Mouse (Mus musculus): ENCODE measurements around the gene Ddo. TPM values are rescaled to one million over a fixed set of nuclear protein-coding genes. Genes with fewer than 3 reads are reported as not detected.
A peak's percentile ranks its signal among the peaks of the same experiment; 100 is the strongest.

Ddo gene
- polyA plus RNA-seq, 1 experiment from 2014 or later, result 0.90 TPM

- H3K4me3 ChIP-seq (ENCODE audit: low read depth, low read length), result no peak overlapping the region
- no peak overlapping the region for H3K27ac ChIP-seq (replicated peaks; ENCODE audit: low read depth, low read length)
- no peak overlapping the region for H3K9ac ChIP-seq (ENCODE audit: low read depth, low read length)
- H3K4me2 ChIP-seq (ENCODE audit: low read depth, low read length), result no peak overlapping the region
- no peaks in the 10 kb centered on the region for H3K36me3 ChIP-seq (ENCODE audit: control insufficient read depth, insufficient read depth, low read length)
- 76% methylated on average over 4 of the region's 4 CpGs for WGBS
- H3K9me3 ChIP-seq (ENCODE audit: control insufficient read depth, low read length), result no peaks in the 10 kb centered on the region
- no peaks in the 10 kb centered on the region for H3K27me3 ChIP-seq (replicated peaks; ENCODE audit: control insufficient read depth, insufficient read depth, low read length)
- no peak for DNase-seq (ENCODE audit: low spot score)
- H3K4me1 ChIP-seq (ENCODE audit: control insufficient read depth, insufficient read depth, low read length), result peaks cover 24% of the 10 kb centered on the region
- ATAC-seq (ENCODE audit: low read depth), result no peak
Observed at GRCm38 (mm10) chr10:40725471-40725870, 95.7 kb downstream of the Ddo start.

DNA sequence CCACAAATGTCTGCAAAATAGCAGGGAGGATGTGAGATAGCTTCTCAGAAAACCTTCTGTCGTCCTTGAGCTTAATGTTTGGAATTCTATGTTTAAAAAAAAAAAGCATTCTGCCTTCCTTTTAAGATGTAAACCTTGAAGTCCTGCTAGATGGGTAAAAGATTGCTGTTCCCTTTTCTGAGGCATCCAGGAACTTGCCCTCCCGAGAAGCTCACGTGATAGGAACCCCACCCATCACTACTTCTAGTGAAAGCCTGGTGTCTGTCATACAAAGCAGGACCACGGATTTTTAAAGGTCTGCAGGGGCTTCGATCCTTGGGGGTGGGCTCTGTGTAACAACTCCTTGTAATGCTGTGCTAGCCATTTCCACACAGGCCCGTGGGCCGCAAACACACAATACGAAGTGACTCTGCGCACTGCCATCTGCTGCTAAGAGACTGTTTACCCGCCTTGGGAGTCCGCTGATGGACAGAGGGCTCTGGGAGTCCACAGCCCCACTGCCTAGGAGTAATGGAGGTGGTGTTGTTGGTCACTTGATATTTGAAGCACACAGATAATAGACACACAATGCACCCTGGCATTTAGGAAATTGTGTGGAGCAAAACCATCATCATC lies 96.6 kb downstream of the Ddo start:
- H3K36me3 ChIP-seq (ENCODE audit: control insufficient read depth, insufficient read depth, low read length), result no peaks in the 10 kb centered on the region
- H3K4me3 ChIP-seq (ENCODE audit: low read depth, low read length), result no peak overlapping the region
- WGBS, result 55% methylated on average over 11 of the region's 11 CpGs
- no peak overlapping the region for H3K27ac ChIP-seq (replicated peaks; ENCODE audit: low read depth, low read length)
- DNase-seq (ENCODE audit: low spot score), result no peak
- no peak for ATAC-seq (ENCODE audit: low read depth)
- peaks cover 24% of the 10 kb centered on the region for H3K4me1 ChIP-seq (ENCODE audit: control insufficient read depth, insufficient read depth, low read length)
- no peaks in the 10 kb centered on the region for H3K27me3 ChIP-seq (replicated peaks; ENCODE audit: control insufficient read depth, insufficient read depth, low read length)
- no peak overlapping the region for H3K4me2 ChIP-seq (ENCODE audit: low read depth, low read length)
- no peak overlapping the region for H3K9ac ChIP-seq (ENCODE audit: low read depth, low read length)
- H3K9me3 ChIP-seq (ENCODE audit: control insufficient read depth, low read length), result no peaks in the 10 kb centered on the region

- Histone ChIP-seq H3K36me3 (ENCODE audit: control insufficient read depth, insufficient read depth, low read length) (no peaks in the 10 kb centered on the region), H3K4me2 (ENCODE audit: low read depth, low read length) (no peak overlapping the region), H3K9me3 (ENCODE audit: control insufficient read depth, low read length) (no peaks in the 10 kb centered on the region), H3K27ac (replicated peaks; ENCODE audit: low read depth, low read length) (no peak overlapping the region), H3K4me1 (ENCODE audit: control insufficient read depth, insufficient read depth, low read length) (peaks cover 24% of the 10 kb centered on the region), H3K4me3 (ENCODE audit: low read depth, low read length) (no peak overlapping the region), H3K9ac (ENCODE audit: low read depth, low read length) (no peak overlapping the region), H3K27me3 (replicated peaks; ENCODE audit: control insufficient read depth, insufficient read depth, low read length) (no peaks in the 10 kb centered on the region)
- DNase-seq (ENCODE audit: low spot score) (peak; percentile 73), ATAC-seq (ENCODE audit: low read depth) (peak; percentile 76)
- 29% methylated on average over 5 of the region's 5 CpGs for WGBS
Observed at GRCm38 (mm10) chr10:40726989-40727388, 97.2 kb downstream of the Ddo start.

- ATAC-seq (ENCODE audit: low read depth), result no peak
- H3K9me3 ChIP-seq (ENCODE audit: control insufficient read depth, low read length), result no peaks in the 10 kb centered on the region
Observed at GRCm38 (mm10) chr10:40730200-40730599, 100.4 kb downstream of the Ddo start.

More at GRCm38 (mm10) chr10:40730200-40730599, 100.4 kb downstream of the Ddo start:
- Histone ChIP-seq H3K4me1 (ENCODE audit: control insufficient read depth, insufficient read depth, low read length) (peaks cover 14% of the 10 kb centered on the region), H3K4me3 (ENCODE audit: low read depth, low read length) (no peak overlapping the region), H3K36me3 (ENCODE audit: control insufficient read depth, insufficient read depth, low read length) (no peaks in the 10 kb centered on the region), H3K4me2 (ENCODE audit: low read depth, low read length) (no peak overlapping the region), H3K27me3 (replicated peaks; ENCODE audit: control insufficient read depth, insufficient read depth, low read length) (no peaks in the 10 kb centered on the region), H3K9ac (ENCODE audit: low read depth, low read length) (no peak overlapping the region), H3K27ac (replicated peaks; ENCODE audit: low read depth, low read length) (no peak overlapping the region)
- WGBS, result 76% methylated on average over 5 of the region's 5 CpGs
- no peak for DNase-seq (ENCODE audit: low spot score)

Other genes with a start within 250 kb of the Ddo start
- gene Slc22a16, start 59.7 kb upstream of the Ddo start, polyA plus RNA-seq (2014; fragmentation: Nextera tagmentation; extraction: Ambion mirVana), result not detected in 2 replicates
- 1.7 TPM in 2 replicates for gene Mettl24, start 53.3 kb downstream of the Ddo start, polyA plus RNA-seq (2014; fragmentation: Nextera tagmentation; extraction: Ambion mirVana)

Data from embryonic facial prominence, embryonic 14.5 days (tissue).